ENCODE assay signal across 9 mouse cellular contexts in the genomic region with DNA sequence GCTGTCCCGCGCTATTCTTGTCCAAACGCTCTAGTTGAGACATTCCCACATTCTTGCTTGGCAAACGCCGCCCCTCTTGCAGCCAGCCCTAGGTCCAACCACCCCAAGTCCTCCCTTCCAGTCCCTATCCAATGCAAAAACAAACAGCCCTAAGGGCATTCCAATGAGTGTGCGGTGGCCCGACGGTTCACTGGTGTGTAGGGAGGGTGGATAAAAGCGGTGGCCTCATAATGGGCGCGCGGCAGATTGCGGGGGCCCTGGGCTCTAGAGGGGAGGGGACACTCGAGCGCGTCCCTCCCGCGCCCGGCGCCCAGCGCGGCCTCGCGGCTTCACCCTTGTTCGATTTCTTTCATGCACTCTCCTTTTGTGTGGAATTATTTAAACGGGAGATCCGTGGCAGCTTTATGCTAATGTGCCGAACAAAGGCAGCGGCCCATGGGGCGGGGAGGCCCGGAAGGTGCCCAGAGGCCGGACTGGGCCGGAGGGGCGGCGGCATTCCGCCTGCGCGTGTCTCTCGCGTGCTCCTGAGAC. TPM values are rescaled to one million over a fixed set of nuclear protein-coding genes. Genes with fewer than 3 reads are reported as not detected.
A peak's percentile ranks its signal among the peaks of the same experiment; 100 is the strongest.
DNase-seq lines count a peak whose midpoint lies in the region; ATAC-seq and TF ChIP-seq lines count a peak whose summit lies in the region.
"Had no signal": no experiment of that assay in that cellular context is flagged by ENCODE, and none has a peak within 500 bp of the region (broad histone marks: within the 10 kb centered on the region; RNA-seq: fewer than 3 reads in every experiment).

No protein-coding gene starts in this region.

- peaks cover 68% of the 10 kb centered on the region for H3K27me3 ChIP-seq in lung, postnatal 0 days (replicated peaks; ENCODE audit: insufficient read depth, low read length)
- peaks cover 97% of the 10 kb centered on the region for H3K27me3 ChIP-seq in forebrain, embryonic 10.5 days (ENCODE audit: poor library complexity, severe bottlenecking)
- H3K27me3 ChIP-seq in intestine, postnatal 0 days (replicated peaks; ENCODE audit: control insufficient read depth, insufficient read depth, low read length): peaks cover 81% of the 10 kb centered on the region
- peaks cover 15% of the 10 kb centered on the region for H3K27me3 ChIP-seq in neural tube, embryonic 14.5 days (ENCODE audit: control insufficient read depth, insufficient read depth, low read length)

- peaks cover 22% of the 10 kb centered on the region for H3K4me1 ChIP-seq in lung, postnatal 0 days (ENCODE audit: insufficient read depth, low read depth, low read length)
- peaks cover 89% of the 10 kb centered on the region for H3K4me1 ChIP-seq in forebrain, embryonic 10.5 days
- H3K4me1 ChIP-seq in intestine, postnatal 0 days (replicated peaks; ENCODE audit: control insufficient read depth, insufficient read depth, low read length): peaks cover 9% of the 10 kb centered on the region
- H3K4me1 ChIP-seq in neural tube, embryonic 14.5 days (ENCODE audit: control insufficient read depth, insufficient read depth, low read length): 0 out of 2 replicates have a peak, but pooled peaks cover 15% of the 10 kb centered on the region

- ATAC-seq in lung, postnatal 0 days: no peak
- ATAC-seq in intestine, postnatal 0 days: no peak
- peak; percentile 4; the same call in 1 of the 2 replicates for ATAC-seq in neural tube, embryonic 14.5 days (ENCODE audit: low read depth)
- no peak for ATAC-seq in megakaryocyte progenitor cell, adult 5-6 weeks (replicated peaks; ENCODE audit: poor library complexity)
- ATAC-seq in megakaryocyte-erythroid progenitor cell, adult 5-6 weeks (replicated peaks; ENCODE audit: low FRiP score, low TSS enrichment, poor library complexity, severe bottlenecking): no peak

- H3K27ac ChIP-seq in lung, postnatal 0 days (ENCODE audit: low read length): no peak overlapping the region
- H3K27ac ChIP-seq in forebrain, embryonic 10.5 days: peak overlapping the region; percentile 84
- no peak overlapping the region for H3K27ac ChIP-seq in intestine, postnatal 0 days (ENCODE audit: low read depth, low read length)
- H3K27ac ChIP-seq in neural tube, embryonic 14.5 days (ENCODE audit: low read depth, low read length): no peak overlapping the region
- H3K27ac ChIP-seq: macrophage had no signal

- H3K36me3 ChIP-seq in lung, postnatal 0 days (ENCODE audit: insufficient read depth, low read length): no peaks in the 10 kb centered on the region
- H3K36me3 ChIP-seq in forebrain, embryonic 10.5 days (replicated peaks): no peaks in the 10 kb centered on the region
- H3K36me3 ChIP-seq in intestine, postnatal 0 days (ENCODE audit: control insufficient read depth, insufficient read depth): no peaks in the 10 kb centered on the region
- no peaks in the 10 kb centered on the region for H3K36me3 ChIP-seq in neural tube, embryonic 14.5 days (ENCODE audit: control insufficient read depth, insufficient read depth, low read length)

- H3K9me3 ChIP-seq in lung, postnatal 0 days (ENCODE audit: low read length): no peaks in the 10 kb centered on the region
- H3K9me3 ChIP-seq in forebrain, embryonic 10.5 days: no peaks in the 10 kb centered on the region
- H3K9me3 ChIP-seq in intestine, postnatal 0 days (ENCODE audit: control insufficient read depth): no peaks in the 10 kb centered on the region
- no peaks in the 10 kb centered on the region for H3K9me3 ChIP-seq in neural tube, embryonic 14.5 days (ENCODE audit: control insufficient read depth, low read length)

- peak overlapping the region; percentile 23 for H3K4me3 ChIP-seq in lung, postnatal 0 days (ENCODE audit: low read depth, low read length)
- peak overlapping the region; percentile 46 for H3K4me3 ChIP-seq in forebrain, embryonic 10.5 days
- H3K4me3 ChIP-seq in intestine, postnatal 0 days (ENCODE audit: low read depth, low read length): peak overlapping the region; percentile 16
- peak overlapping the region; percentile 16; the same call in 1 of the 2 replicates for H3K4me3 ChIP-seq in neural tube, embryonic 14.5 days (ENCODE audit: low read depth, low read length)

- peak overlapping the region; percentile 38 for H3K4me2 ChIP-seq in lung, postnatal 0 days (replicated peaks; ENCODE audit: low read depth, low read length)
- peak overlapping the region; percentile 53 for H3K4me2 ChIP-seq in intestine, postnatal 0 days (replicated peaks; ENCODE audit: low read depth)
- peak overlapping the region; percentile 49 for H3K4me2 ChIP-seq in neural tube, embryonic 14.5 days (ENCODE audit: low read depth, low read length)

- no peak for TF ChIP-seq EP300 in lung, postnatal 0 days (IDR thresholded peaks at IDR 0.05)

- TF ChIP-seq CTCF in lung, postnatal 0 days (IDR thresholded peaks at IDR 0.05): no peak
- no peak for TF ChIP-seq CTCF in intestine, postnatal 0 days (IDR thresholded peaks at IDR 0.05; ENCODE audit: low read depth)

- WGBS in lung, postnatal 0 days: 1% methylated on average over 39 of the region's 40 CpGs
- WGBS in forebrain, embryonic 10.5 days: under 1% methylated on average over 40 of the region's 40 CpGs
- WGBS in intestine, postnatal 0 days: 1% methylated on average over 40 of the region's 40 CpGs
- under 1% methylated on average over 40 of the region's 40 CpGs for WGBS in neural tube, embryonic 14.5 days

- DNase-seq in lung, postnatal 0 days (ENCODE audit: low spot score): peak; percentile 11
- DNase-seq in lung, postnatal 14 days: no peak
- DNase-seq in forebrain, embryonic 10.5 days (ENCODE audit: extremely low spot score, low spot score): peak; percentile 79
- no peak for DNase-seq in ovary, postnatal 10 days (ENCODE audit: low spot score)

- H3K9ac ChIP-seq in lung, postnatal 0 days (replicated peaks; ENCODE audit: low read depth): no peak overlapping the region
- no peak overlapping the region for H3K9ac ChIP-seq in intestine, postnatal 0 days (ENCODE audit: low read depth, low read length)
- H3K9ac ChIP-seq in neural tube, embryonic 14.5 days (replicated peaks; ENCODE audit: low read depth, low read length): peak overlapping the region; percentile 41; the same call in 1 of the 2 replicates

RNA-seq across cellular contexts. Expression of a gene that starts 3.5 kb away (rescaled TPM):
- 0.06 TPM in 1 of 2 replicates, not detected in the other for polyA plus RNA-seq in lung, postnatal 0 days (2015; fragmentation: Nextera tagmentation; extraction: Ambion mirVana)
- polyA plus RNA-seq in forebrain, embryonic 10.5 days (2016; fragmentation: Nextera tagmentation; extraction: Ambion mirVana): 1.6 and 1.8 TPM in 2 replicates
- 0.43 and 0.48 TPM in 2 replicates for polyA plus RNA-seq in intestine, postnatal 0 days (2015; fragmentation: Nextera tagmentation; extraction: Ambion mirVana)
- polyA plus RNA-seq in neural tube, embryonic 14.5 days (2014; fragmentation: Nextera tagmentation; extraction: Ambion mirVana): 1.4 and 1.8 TPM in 2 replicates
- total RNA-seq in megakaryocyte progenitor cell, adult 5-6 weeks (2015): not detected in 2 replicates
- total RNA-seq in megakaryocyte progenitor cell, adult 5-6 weeks (2017): not detected in 2 replicates
- total RNA-seq in megakaryocyte-erythroid progenitor cell, adult 5-6 weeks (2014; fragmentation: Nextera tagmentation): not detected in 2 replicates
- not detected in 2 replicates for total RNA-seq in megakaryocyte-erythroid progenitor cell, adult 5-6 weeks (2017)
- polyA plus RNA-seq: macrophage had no signal

Comparison
In these comparisons a context has a peak if more than half of its experiments do, and no peak if none do; other contexts are left out.
1. DNase-seq: peak in lung, postnatal 0 days (single experiment) and forebrain, embryonic 10.5 days (single experiment); none in lung, postnatal 14 days (single experiment) and ovary, postnatal 10 days (single experiment).
2. Peak in every context shown above with its lines, with median percentiles within 50 percentile points of each other: H3K4me2 ChIP-seq and H3K4me3 ChIP-seq.